Mouse (Mus musculus) limb, embryonic 14.5 days (tissue): ENCODE measurements around the gene Mgp. TPM values are rescaled to one million over a fixed set of nuclear protein-coding genes. Genes with fewer than 3 reads are reported as not detected.

ENCODE experiments used
- ATAC-seq: fragments of 200-750 bp; cut with Nextera tagmentation; 2 replicates; pipeline ENCODE4 v1.8.0; 2017; ENCODE audit warnings: low read depth, moderate number of reproducible peaks, moderate TSS enrichment; ENCODE audit not compliant: low FRiP score
- DNase-seq: peaks from one replicate; pipeline ENCODE4 v3.0.0-alpha.2; 2015; ENCODE audit warnings: low spot score
- H3K27ac ChIP-seq: fragments of 300-500 bp; sonication (generic); replicated peaks from 2 replicates; pipeline ENCODE4 v1.5.1; 2014; ENCODE audit warnings: low read depth, mild to moderate bottlenecking, low read length, moderate library complexity, mixed read lengths
- H3K27me3 ChIP-seq: fragments of 300-500 bp; sonication (generic); 2 replicates; pipeline ENCODE4 v1.6.1; 2014; ENCODE audit warnings: low read length, mixed read lengths; ENCODE audit not compliant: control insufficient read depth, insufficient read depth
- H3K36me3 ChIP-seq: fragments of 300-500 bp; sonication (generic); 2 replicates; pipeline ENCODE4 v1.6.1; 2014; ENCODE audit warnings: mild to moderate bottlenecking, low read length, moderate library complexity, mixed read lengths; ENCODE audit not compliant: control insufficient read depth, insufficient read depth
- H3K4me1 ChIP-seq: fragments of 300-500 bp; sonication (generic); 2 replicates; pipeline ENCODE4 v1.6.1; 2014; ENCODE audit warnings: antibody characterized with exemption, low read length, mixed read lengths; ENCODE audit not compliant: control insufficient read depth, insufficient read depth
- H3K4me2 ChIP-seq: fragments of 300-500 bp; sonication (generic); replicated peaks from 2 replicates; pipeline ENCODE4 v1.6.1; 2014; ENCODE audit warnings: low read depth, mild to moderate bottlenecking, low read length, moderate library complexity; ENCODE audit not compliant: severe bottlenecking
- H3K4me3 ChIP-seq: fragments of 300-500 bp; sonication (generic); replicated peaks from 2 replicates; pipeline ENCODE4 v1.5.1; 2014; ENCODE audit warnings: low read length
- H3K9ac ChIP-seq: fragments of 300-500 bp; sonication (generic); 2 replicates; pipeline ENCODE4 v1.6.1; 2014; ENCODE audit warnings: mild to moderate bottlenecking, low read depth, low read length, moderate library complexity; ENCODE audit not compliant: severe bottlenecking
- H3K9me3 ChIP-seq: fragments of 300-500 bp; sonication (generic); 2 replicates; pipeline ENCODE4 v1.6.1; 2016; ENCODE audit warnings: low read length; ENCODE audit not compliant: control insufficient read depth
- POLR2A ChIP-seq: fragments of 200-500 bp; IDR thresholded peaks from 2 replicates; pipeline ENCODE4 v1.8.0; 2012; ENCODE audit warnings: inconsistent platforms, mild to moderate bottlenecking, moderate library complexity, borderline replicate concordance; ENCODE audit not compliant: insufficient read depth, insufficient read length; ENCODE audit errors: extremely low read depth
- WGBS: fragments of 180-500 bp; shearing (Covaris S2); extraction: QIAGEN DNeasy Blood & Tissue Kit; methylation state at CpG from one replicate; pipeline ENCODE4 v1.1.7; 2014; 5-methylcytosine and 5-hydroxymethylcytosine counted together
- polyA plus RNA-seq, 2 experiments: library from polyadenylated mRNA; depleted of rRNA in 1 of 2; stranded (reverse) in 1 of 2; unstranded in 1 of 2; fragments of >200 nt; fragmentation: Nextera tagmentation in 1 of 2; extraction: Ambion mirVana in 1 of 2; gene quantifications; 2 replicates each; pipeline versions ENCODE4 v1.2.1 to v1.2.3; 2012 to 2014

The Mgp gene
- polyA plus RNA-seq, 2 experiments = 360 to 645 TPM

GRCm38 (mm10) chr6:136847267-136847666, 28.4 kb downstream of the Mgp start:
- no peak overlapping the region for H3K4me2 ChIP-seq
- ATAC-seq (no peak), DNase-seq (no peak)
- H3K27ac ChIP-seq = no peak overlapping the region
- H3K27me3 ChIP-seq = no peaks in the 10 kb centered on the region
- no peak for TF ChIP-seq POLR2A
- H3K4me3 ChIP-seq = no peak overlapping the region
- no peaks in the 10 kb centered on the region for H3K9me3 ChIP-seq
- no peaks in the 10 kb centered on the region for H3K4me1 ChIP-seq
- no peaks in the 10 kb centered on the region for H3K36me3 ChIP-seq
- 91% methylated on average over 3 of the region's 3 CpGs for whole genome bisulfite sequencing
- H3K9ac ChIP-seq = no peak overlapping the region

- H3K4me1 ChIP-seq = no peaks in the 10 kb centered on the region
- no peaks in the 10 kb centered on the region for H3K9me3 ChIP-seq
- DNase-seq (no peak), ATAC-seq (no peak)
- no peak overlapping the region for H3K4me3 ChIP-seq
- TF ChIP-seq POLR2A = no peak
- no peak overlapping the region for H3K4me2 ChIP-seq
- WGBS = 76% methylated on average over 5 of the region's 5 CpGs
- H3K27ac ChIP-seq = no peak overlapping the region
- no peaks in the 10 kb centered on the region for H3K36me3 ChIP-seq
- H3K9ac ChIP-seq = no peak overlapping the region
- H3K27me3 ChIP-seq = no peaks in the 10 kb centered on the region
Observed at GRCm38 (mm10) chr6:136845706-136846480, 29.7 kb downstream of the Mgp start.

GRCm38 (mm10) chr6:136844903-136845302, 30.7 kb downstream of the Mgp start:
- H3K27ac ChIP-seq = no peak overlapping the region
- DNase-seq = no peak
- ATAC-seq = no peak
- no peak for TF ChIP-seq POLR2A
- no peak overlapping the region for H3K4me2 ChIP-seq
- H3K4me1 ChIP-seq = no peaks in the 10 kb centered on the region
- H3K4me3 ChIP-seq = no peak overlapping the region
- no peaks in the 10 kb centered on the region for H3K36me3 ChIP-seq
- H3K9me3 ChIP-seq = no peaks in the 10 kb centered on the region
- 69% methylated on average over 2 of the region's 2 CpGs for WGBS
- H3K9ac ChIP-seq = no peak overlapping the region
- no peaks in the 10 kb centered on the region for H3K27me3 ChIP-seq

GRCm38 (mm10) chr6:136837323-136837722, 38.3 kb downstream of the Mgp start:
- no peak for DNase-seq

GRCm38 (mm10) chr6:136835352-136835751, 40.3 kb downstream of the Mgp start, which contains the start of gene Smco3:
Smco3 (minus strand) TSS chr6:136835452.
- no peak within 1 kb of the TSS for H3K9ac ChIP-seq
- no peaks in the 10 kb centered on the region for H3K36me3 ChIP-seq
- DNase-seq (no peak), ATAC-seq (no peak)
- H3K27ac ChIP-seq = no peak within 1 kb of the TSS
- H3K9me3 ChIP-seq = no peaks in the 10 kb centered on the region
- H3K27me3 ChIP-seq = no peaks in the 10 kb centered on the region
- H3K4me2 ChIP-seq = no peak within 1 kb of the TSS
- no peaks in the 10 kb centered on the region for H3K4me1 ChIP-seq
- 45% methylated on average over 4 of the region's 4 CpGs for WGBS
- H3K4me3 ChIP-seq = no peak within 1 kb of the TSS
- no peak for TF ChIP-seq POLR2A

More at GRCm38 (mm10) chr6:136837323-136837722, 38.3 kb downstream of the Mgp start:
- 66% methylated on average over 3 of the region's 3 CpGs for WGBS
- H3K4me1 ChIP-seq = no peaks in the 10 kb centered on the region
- no peak for ATAC-seq
- no peaks in the 10 kb centered on the region for H3K27me3 ChIP-seq
- H3K9ac ChIP-seq = no peak overlapping the region
- no peak overlapping the region for H3K4me2 ChIP-seq
- H3K36me3 ChIP-seq = no peaks in the 10 kb centered on the region
- no peak for TF ChIP-seq POLR2A
- H3K9me3 ChIP-seq = no peaks in the 10 kb centered on the region
- H3K4me3 ChIP-seq = no peak overlapping the region
- H3K27ac ChIP-seq = no peak overlapping the region
